Mouse (Mus musculus) gastrocnemius, adult 2 months (tissue): ENCODE results near the gene Clic5. TPM values are rescaled to one million over a fixed set of nuclear protein-coding genes. Genes with fewer than 3 reads are reported as not detected.

Source experiments
- DNase-seq: peaks from one replicate; pipeline ENCODE4 v3.0.0; 2022
- H3K27ac ChIP-seq: fragments of 200-600 bp; 2 replicates; pipeline ENCODE4 v1.8.1; 2022; ENCODE audit warnings: mild to moderate bottlenecking
- H3K4me3 ChIP-seq: fragments of 200-600 bp; 2 replicates; pipeline ENCODE4 v1.8.1; 2022; ENCODE audit warnings: mild to moderate bottlenecking, moderate library complexity
- CTCF ChIP-seq: fragments of 200-600 bp; IDR thresholded peaks from 2 replicates; pipeline ENCODE4 v1.8.1; 2022; ENCODE audit warnings: antibody characterized with exemption, mild to moderate bottlenecking, moderate library complexity
- intact Hi-C: fragments of 180-260 bp; cut with DNase I; formaldehyde crosslinking; loops from one replicate; pipeline ENCODE4 v1.15.1; 2025
- long read RNA-seq, 2 experiments: library from polyadenylated mRNA; stranded (forward); transcript quantifications; one replicate each; pipeline ENCODE4 v2.0.0; 2021
- total RNA-seq, 2 experiments: library from RNA; stranded (reverse); gene quantifications; 2 replicates each; pipeline ENCODE4 v1.2.3; 2021

The Clic5 gene
- 100 to 1,000 TPM; 121 to 159 TPM for total RNA-seq
- long read RNA-seq, experiment 1, full-length matches to known transcripts: 216 of 264 reads
- long read RNA-seq, experiment 1, partial matches to known transcripts: 46 of 264 reads
- long read RNA-seq, experiment 1, other reads (novel, unspliced or antisense): 2 of 264 reads
- long read RNA-seq, experiment 2, full-length matches to known transcripts: 252 of 293 reads
- long read RNA-seq, experiment 2, partial matches to known transcripts: 33 of 293 reads
- long read RNA-seq, experiment 2, other reads (novel, unspliced or antisense): 8 of 293 reads

DNA sequence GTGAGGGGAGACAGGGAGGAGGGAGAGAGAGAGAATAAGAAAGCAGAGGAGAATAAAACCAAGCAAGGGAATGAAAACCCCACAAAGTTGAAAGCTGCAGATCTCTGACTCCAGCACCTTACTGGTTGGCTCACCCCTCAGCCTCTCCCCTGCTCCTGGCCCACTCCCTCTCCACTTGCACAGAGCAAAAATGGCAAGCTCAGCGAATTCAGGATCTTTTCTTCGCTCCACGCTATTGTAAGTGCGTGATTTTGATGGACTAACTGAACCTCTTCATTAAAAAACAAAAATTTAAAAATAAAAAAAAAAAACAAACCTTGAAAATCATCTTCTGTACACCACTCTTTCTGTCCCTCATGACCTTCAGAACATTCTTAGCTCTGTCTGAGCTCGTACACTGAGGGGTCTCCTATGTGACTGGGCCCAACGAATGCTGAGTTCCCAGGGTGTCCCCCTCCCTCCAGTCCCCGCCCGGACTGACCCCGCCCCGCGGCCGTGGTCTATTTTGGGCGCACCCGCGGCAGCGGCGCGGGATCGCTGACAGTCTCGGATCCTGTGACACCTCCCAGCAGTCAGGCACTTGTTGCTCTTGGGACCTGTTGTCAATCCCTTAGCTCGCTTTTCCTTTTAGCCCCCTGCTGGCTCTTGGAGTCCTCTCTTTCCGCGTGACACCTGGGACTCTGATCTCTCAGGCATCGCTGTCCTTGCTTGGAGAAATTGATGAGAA is at the start of gene Clic5:
Clic5 (plus strand) TSS at position 543 of the 727 bp plus-strand sequence.
- peak within 1 kb of the TSS; percentile 94 for H3K4me3 ChIP-seq
- intact Hi-C loops: loop anchor here (5.0 kb wide), 2 partner anchors 36 to 69 kb away; no protein-coding TSS in a partner anchor
- DNase-seq: peak; percentile 92
- H3K27ac ChIP-seq: peak within 1 kb of the TSS; percentile 97
- TF ChIP-seq CTCF: peak; percentile 65

DNA sequence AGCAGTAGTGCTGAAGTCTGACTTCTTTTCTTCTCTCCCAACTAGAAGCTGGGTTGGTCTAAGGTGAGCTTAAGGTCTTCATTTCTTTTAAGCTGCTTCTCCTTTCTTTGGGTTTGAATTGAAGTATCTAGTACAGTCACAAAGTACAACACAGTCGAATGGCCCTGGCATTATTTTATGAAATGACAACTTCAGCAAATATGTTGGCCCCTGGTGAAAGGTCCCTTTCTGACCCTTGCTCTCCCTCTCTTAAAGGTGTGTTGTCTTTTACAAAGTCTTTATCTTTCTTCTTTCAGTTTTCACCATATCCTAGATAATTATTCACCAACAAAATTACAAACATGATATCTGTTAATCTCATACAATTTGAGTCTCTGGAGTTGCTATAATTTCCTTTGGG is 42.6 kb upstream of the Clic5 start:
- H3K27ac ChIP-seq: no peak overlapping the region
- DNase-seq: no peak
- H3K4me3 ChIP-seq: no peak overlapping the region
- TF ChIP-seq CTCF: no peak
- intact Hi-C loops: no loop called here

DNA sequence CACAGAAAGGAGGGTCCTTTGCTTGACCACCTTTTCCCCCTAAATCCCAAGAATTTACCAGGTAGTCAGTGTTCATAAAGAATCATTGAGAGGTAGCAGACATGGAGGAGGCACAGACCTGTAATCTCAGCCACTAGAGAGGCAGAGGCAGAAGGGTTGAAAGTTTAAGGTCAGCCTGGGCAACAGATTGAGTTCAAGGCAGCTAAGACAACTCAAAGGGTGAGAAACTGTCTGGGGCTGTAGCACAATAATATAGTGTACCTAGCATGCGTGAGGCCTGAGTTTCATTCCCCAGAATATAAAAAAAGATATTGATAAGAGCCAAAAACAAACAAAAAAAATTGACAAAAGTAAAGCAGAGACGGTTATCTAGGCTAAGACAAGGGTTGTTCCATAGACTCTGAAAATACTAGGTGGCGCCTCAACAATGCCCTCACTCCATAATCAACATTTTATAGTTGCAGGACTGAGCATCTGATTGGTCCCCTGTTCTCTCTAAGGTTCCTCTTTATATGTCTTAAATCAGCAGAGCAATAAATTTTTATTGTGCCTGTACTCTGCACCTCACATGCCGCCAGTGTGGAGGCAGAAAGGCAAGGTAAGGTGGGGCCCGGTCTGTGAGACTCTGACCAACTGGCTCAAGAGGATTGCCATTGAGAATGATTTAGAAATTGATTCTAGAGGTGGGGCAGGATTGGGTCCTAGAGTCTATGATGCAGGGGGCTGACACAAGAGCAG is 40.1 kb upstream of the Clic5 start:
- intact Hi-C loops: no loop called here
- no peak overlapping the region for H3K27ac ChIP-seq
- no peak overlapping the region for H3K4me3 ChIP-seq
- DNase-seq: no peak
- TF ChIP-seq CTCF: no peak

DNA sequence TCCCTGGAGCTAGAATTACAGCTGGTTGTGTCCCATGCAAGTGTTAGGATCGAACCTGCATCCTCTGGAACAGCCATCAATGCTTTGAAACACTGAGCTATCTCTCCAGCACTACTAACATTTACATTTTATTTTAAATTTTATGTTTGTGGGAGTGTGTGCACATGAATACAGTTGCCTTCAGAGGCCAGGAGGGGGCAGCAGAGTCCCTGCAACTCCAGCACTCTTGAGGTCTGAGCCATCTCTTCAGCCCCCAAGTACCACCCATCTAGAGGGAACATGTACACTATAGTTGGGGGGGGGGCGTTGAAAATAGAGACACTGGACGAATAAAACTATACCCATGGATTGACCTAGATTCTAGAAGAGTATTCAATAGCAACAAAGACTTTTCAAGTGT is 37.3 kb upstream of the Clic5 start:
- intact Hi-C loops: loop anchor here (1.0 to 10.0 kb wide), 3 partner anchors 36 to 1104 kb away; partner anchors contain the start of gene Clic5
- TF ChIP-seq CTCF: peak; percentile 87
- Histone ChIP-seq H3K4me3 (no peak overlapping the region), H3K27ac (peak overlapping the region; percentile 80)
- DNase-seq: peak; percentile 74

DNA sequence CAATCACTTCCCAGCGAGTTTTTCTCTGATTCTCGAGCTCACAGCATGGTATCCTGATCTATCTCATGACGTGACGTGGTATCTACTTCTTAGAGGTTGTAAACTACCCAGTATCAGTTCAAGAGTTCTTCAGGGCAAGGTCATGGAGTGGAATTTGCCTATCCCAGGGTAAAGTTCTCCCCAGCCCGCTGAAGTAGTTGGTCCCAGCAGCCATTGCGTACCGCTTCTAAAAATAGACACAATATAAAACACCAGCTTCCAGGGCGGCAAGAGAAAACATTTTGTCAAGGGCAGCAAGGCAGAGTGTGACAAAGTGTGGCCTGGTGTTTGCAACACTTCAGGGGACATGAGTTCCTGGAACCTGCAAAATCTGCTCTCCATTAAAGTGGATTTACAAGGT is 36.5 kb upstream of the Clic5 start:
- TF ChIP-seq CTCF: no peak
- H3K27ac ChIP-seq: peak overlapping the region; percentile 80
- peak overlapping the region; percentile 5; the same call in 1 of the 2 replicates for H3K4me3 ChIP-seq
- intact Hi-C loops: loop anchor here (1.0 to 10.0 kb wide), 3 partner anchors 35 to 1103 kb away; partner anchors contain the start of gene Clic5
- DNase-seq: peak; percentile 31

DNA sequence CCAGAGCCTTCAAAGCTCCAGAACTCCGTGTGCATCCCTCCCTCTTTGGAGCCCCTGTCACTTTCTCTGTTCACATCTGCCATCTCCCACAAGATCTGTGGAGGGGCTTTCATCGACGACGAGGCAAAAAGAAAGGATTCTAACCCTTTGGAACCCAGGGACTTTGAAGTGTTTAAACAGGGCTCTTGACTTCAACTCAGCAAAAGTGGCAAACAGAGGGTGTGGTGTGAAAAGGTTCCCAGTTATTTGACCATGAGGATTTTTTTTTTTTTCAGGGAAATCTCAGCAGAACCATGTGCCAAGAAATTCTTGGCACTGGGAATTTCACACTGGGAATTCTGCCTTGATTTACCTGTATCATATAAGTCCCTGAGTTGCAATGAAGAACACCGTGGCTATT is 34.5 kb upstream of the Clic5 start:
- H3K4me3 ChIP-seq: no peak overlapping the region
- no peak for DNase-seq
- no peak for TF ChIP-seq CTCF
- intact Hi-C loops: loop anchor here (5.0 to 10.0 kb wide), 2 partner anchors 33 to 1101 kb away; partner anchors contain the start of gene Clic5
- no peak overlapping the region for H3K27ac ChIP-seq

DNA sequence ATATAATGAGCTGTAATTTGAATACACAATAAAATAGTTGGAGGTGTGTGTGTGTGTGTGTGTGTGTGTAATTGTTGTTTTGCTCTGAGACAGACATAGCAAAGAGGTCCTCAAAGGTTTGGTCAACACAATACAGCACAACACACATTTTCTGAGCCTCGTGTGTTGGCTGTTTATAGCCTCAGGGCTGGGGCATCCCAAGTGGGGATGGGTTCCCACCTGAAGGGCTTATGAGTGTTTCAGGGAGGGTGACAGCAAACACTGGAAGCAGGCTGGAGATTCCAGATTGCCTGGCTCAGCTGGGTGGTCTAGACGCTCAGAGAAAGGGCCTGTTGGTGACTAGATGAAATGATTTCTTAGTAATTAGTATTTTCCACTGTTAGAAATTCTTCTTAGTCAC is 33.2 kb upstream of the Clic5 start:
- no peak overlapping the region for H3K27ac ChIP-seq
- no peak for TF ChIP-seq CTCF
- intact Hi-C loops: loop anchor here (10.0 kb wide), 1 partner anchor 1100 kb away; no protein-coding TSS in a partner anchor
- H3K4me3 ChIP-seq: no peak overlapping the region
- DNase-seq: no peak

DNA sequence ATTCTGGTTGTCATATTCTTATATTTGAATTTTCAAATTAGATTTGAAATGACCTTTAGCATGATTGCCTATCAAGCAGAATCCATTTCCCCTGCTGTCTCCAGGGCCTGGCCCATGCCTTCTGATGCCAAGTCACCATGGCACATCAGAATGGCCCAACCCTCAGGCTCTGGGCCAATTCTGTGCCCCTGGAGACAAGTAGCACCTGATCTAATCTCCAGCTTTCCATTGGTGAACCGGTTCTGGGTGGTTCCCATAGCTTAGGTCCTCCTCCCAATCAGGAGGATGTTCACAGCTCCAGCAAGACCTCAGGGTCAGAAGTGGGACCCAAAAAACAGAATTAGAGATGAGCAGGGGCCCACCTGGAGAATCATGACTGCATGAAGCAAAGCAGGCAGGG is 30.2 kb upstream of the Clic5 start:
- intact Hi-C loops: loop anchor here (10.0 kb wide), 1 partner anchor 1097 kb away; no protein-coding TSS in a partner anchor
- H3K4me3 ChIP-seq: no peak overlapping the region
- no peak overlapping the region for H3K27ac ChIP-seq
- no peak for DNase-seq
- no peak for TF ChIP-seq CTCF

DNA sequence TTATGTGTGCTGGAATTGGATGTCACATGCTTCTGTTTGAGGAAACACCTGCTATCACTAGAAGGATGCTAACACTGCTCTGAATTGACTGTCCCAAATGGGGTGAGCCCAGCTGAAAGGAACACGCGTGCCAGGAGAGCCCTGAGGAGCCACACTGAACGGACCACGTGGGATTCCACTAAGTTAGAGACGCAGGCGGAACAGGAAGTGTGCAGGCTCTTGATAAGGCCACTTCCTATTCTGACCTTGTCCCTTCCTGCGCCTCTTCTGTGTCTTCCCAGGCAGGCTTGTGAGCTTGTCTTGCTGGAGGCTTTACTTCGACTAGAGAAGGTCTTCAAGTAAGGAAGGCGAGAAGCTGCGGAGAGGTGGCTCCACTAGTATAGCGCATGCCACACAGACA is 27.9 kb upstream of the Clic5 start:
- TF ChIP-seq CTCF: no peak
- no peak for DNase-seq
- Histone ChIP-seq H3K4me3 (no peak overlapping the region), H3K27ac (no peak overlapping the region)
- intact Hi-C loops: no loop called here

DNA sequence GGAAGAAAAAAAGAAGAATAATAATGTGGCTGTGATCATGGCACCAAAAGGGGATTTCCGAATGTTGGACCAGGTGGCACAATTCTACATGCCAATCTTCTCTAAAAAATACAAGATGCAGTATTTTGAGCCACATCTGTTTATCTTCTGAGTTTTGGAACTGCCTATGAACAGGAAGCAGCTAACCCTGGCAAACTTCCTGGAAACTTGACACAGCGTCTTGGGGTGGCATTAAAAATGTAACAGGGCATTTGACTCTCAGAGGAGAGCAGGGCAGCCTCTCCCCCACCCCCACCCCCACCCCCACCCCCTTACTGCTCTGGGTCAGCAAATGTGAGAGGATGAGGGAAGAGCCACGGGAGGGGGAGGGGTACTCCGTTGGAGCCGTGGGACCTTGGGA is 25.9 kb upstream of the Clic5 start:
- Histone ChIP-seq H3K4me3 (peak overlapping the region; percentile 64), H3K27ac (peak overlapping the region; percentile 78)
- intact Hi-C loops: no loop called here
- peak; percentile 57 for DNase-seq
- no peak for TF ChIP-seq CTCF

DNA sequence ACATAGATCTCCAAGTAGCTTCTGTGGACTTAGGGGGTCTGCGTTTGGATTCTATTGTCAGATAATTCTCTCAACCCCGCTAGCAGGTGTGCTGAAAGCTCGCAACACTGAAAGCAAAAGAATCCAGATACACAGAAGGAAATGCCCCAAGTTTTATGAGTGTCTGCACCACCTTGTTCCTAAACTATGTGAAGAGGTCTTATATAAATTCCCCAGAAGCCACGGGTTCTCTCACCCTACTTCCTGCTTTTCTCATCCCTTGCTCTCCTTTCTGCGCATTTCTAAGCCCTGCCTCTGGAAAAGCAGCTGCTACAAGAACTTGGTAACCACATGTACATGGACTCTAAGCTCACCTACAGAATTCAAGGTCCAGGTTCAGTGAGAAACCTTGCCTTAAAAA is 25.4 kb upstream of the Clic5 start:
- DNase-seq: no peak
- Histone ChIP-seq H3K27ac (peak overlapping the region; percentile 78), H3K4me3 (peak overlapping the region; percentile 64)
- TF ChIP-seq CTCF: no peak
- intact Hi-C loops: no loop called here

DNA sequence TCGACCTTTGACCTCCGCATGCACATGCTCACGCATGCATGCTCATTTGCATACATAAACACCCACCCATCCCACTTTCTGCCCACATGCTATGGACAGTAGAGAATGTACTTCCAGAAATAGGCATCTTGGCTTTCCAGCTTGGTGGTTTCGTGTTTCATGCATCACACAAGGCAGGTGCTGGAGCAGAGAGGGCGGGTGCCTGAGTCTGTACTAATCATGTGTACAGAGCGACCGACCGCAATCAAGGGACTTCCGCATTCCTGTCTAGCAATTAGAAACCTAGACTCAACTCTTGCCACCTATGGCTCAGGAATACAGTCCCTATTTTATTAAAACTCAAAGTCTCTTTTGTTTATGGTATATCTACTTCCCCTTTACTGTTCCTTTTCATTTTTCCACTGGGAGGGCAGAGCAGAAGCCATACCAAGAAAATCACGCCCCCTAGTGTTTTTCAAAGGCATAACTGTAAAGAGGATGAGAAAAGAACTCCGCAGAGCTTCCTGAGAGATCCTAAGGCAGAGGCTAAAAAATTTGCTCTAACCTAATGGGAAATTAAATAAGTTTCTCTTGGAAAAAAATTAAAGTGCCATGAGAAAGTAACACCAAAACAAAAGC is 22.5 kb upstream of the Clic5 start:
- Histone ChIP-seq H3K27ac (peak overlapping the region; percentile 74), H3K4me3 (peak overlapping the region; percentile 57)
- peak; percentile 59 for DNase-seq
- intact Hi-C loops: no loop called here
- TF ChIP-seq CTCF: peak; percentile 67
